Mouse (Mus musculus) kidney, adult 10 weeks (tissue): ENCODE data around the gene Dhrs9. TPM values are rescaled to one million over a fixed set of nuclear protein-coding genes. Genes with fewer than 3 reads are reported as not detected.

Experiments
- polyA plus RNA-seq: library from polyadenylated mRNA; stranded (reverse); fragments of 350-450 nt; fragmentation: Illumina TruSeq; extraction: RNeasy Lipid Tissue Mini Kit (QIAGEN cat#74804); gene quantifications from one replicate; pipeline ENCODE4 v1.2.3, GENCODE M21; 2014; ENCODE audit warnings: low read depth, low replicate concordance

The Dhrs9 gene
- not detected for polyA plus RNA-seq

GRCm38 (mm10) chr2:69380281-69380680 lies at the start of gene Dhrs9:
Dhrs9 (plus strand) TSS chr2:69380445.

GRCm38 (mm10) chr2:69342496-69343221 lies 37.6 kb upstream of the Dhrs9 start, which contains the start of gene Abcb11:
Abcb11 (minus strand) TSS chr2:69342616.

Other genes with a start within 250 kb of the Dhrs9 start
- gene Nostrin, start 244.6 kb upstream of the Dhrs9 start, polyA plus RNA-seq, result 11.6 TPM
- gene Spc25, start 174.3 kb upstream of the Dhrs9 start, polyA plus RNA-seq, result 252 TPM
- 0.97 TPM for gene G6pc2, start 169.4 kb upstream of the Dhrs9 start, polyA plus RNA-seq
- gene Abcb11, start 37.8 kb upstream of the Dhrs9 start, polyA plus RNA-seq, result not detected
- gene Lrp2, start 205.6 kb downstream of the Dhrs9 start, polyA plus RNA-seq, result 458 TPM